Mouse (Mus musculus) forebrain, embryonic 11.5 days (tissue): ENCODE results near the gene St3gal4. TPM values are rescaled to one million over a fixed set of nuclear protein-coding genes. Genes with fewer than 3 reads are reported as not detected.

Experiments
- ATAC-seq: fragments of 200-750 bp; cut with Nextera tagmentation; replicated peaks from 2 replicates; pipeline ENCODE4 v1.8.0; 2017; ENCODE audit warnings: moderate TSS enrichment; ENCODE audit not compliant: low FRiP score
- DNase-seq: peaks from one replicate; pipeline ENCODE4 v3.0.0-alpha.2; 2017; ENCODE audit warnings: low spot score
- H3K27ac ChIP-seq: fragments of 300-500 bp; sonication (generic); 2 replicates; pipeline ENCODE4 v1.5.1; 2014; ENCODE audit warnings: low read depth, low read length
- H3K27me3 ChIP-seq: fragments of 300-500 bp; sonication (generic); 2 replicates; pipeline ENCODE4 v1.6.1; 2014; ENCODE audit warnings: mild to moderate bottlenecking, low read length, mixed read lengths; ENCODE audit not compliant: control insufficient read depth, insufficient read depth
- H3K36me3 ChIP-seq: fragments of 300-500 bp; sonication (generic); 2 replicates; pipeline ENCODE4 v1.6.1; 2014; ENCODE audit warnings: mild to moderate bottlenecking, low read length, moderate library complexity, mixed read lengths; ENCODE audit not compliant: control insufficient read depth, insufficient read depth
- H3K4me1 ChIP-seq: fragments of 300-500 bp; sonication (generic); replicated peaks from 2 replicates; pipeline ENCODE4 v1.6.1; 2014; ENCODE audit warnings: low read length, mixed read lengths; ENCODE audit not compliant: control insufficient read depth, insufficient read depth
- H3K4me2 ChIP-seq: fragments of 300-500 bp; sonication (generic); 2 replicates; pipeline ENCODE4 v1.6.1; 2014; ENCODE audit warnings: low read depth, mild to moderate bottlenecking, low read length, moderate library complexity, mixed read lengths; ENCODE audit not compliant: severe bottlenecking
- H3K4me3 ChIP-seq: fragments of 300-500 bp; sonication (generic); 2 replicates; pipeline ENCODE4 v1.5.1; 2014; ENCODE audit warnings: low read depth, low read length
- H3K9ac ChIP-seq: fragments of 300-500 bp; sonication (generic); 2 replicates; pipeline ENCODE4 v1.6.1; 2014; ENCODE audit warnings: low read length
- H3K9me3 ChIP-seq: fragments of 300-500 bp; sonication (generic); 2 replicates; pipeline ENCODE4 v1.6.1; 2016; ENCODE audit warnings: low read length, mixed read lengths; ENCODE audit not compliant: control insufficient read depth
- WGBS: fragments of 180-500 bp; shearing (Covaris S2); extraction: QIAGEN DNeasy Blood & Tissue Kit; methylation state at CpG from one replicate; pipeline ENCODE4 v1.1.7; 2014; 5-methylcytosine and 5-hydroxymethylcytosine counted together
- polyA plus RNA-seq: library from polyadenylated mRNA; unstranded; fragments of >200 nt; fragmentation: Nextera tagmentation; extraction: Ambion mirVana; gene quantifications from 2 replicates; pipeline ENCODE4 v1.2.1, GENCODE M21; 2014

The St3gal4 gene
- polyA plus RNA-seq, 1 experiment from 2014 or later, result 14.4 TPM

- no peak overlapping the region for H3K4me3 ChIP-seq
- DNase-seq (no peak), ATAC-seq (no peak)
- 93% methylated on average over 4 of the region's 4 CpGs for WGBS
- no peaks in the 10 kb centered on the region for H3K4me1 ChIP-seq
- no peak overlapping the region for H3K27ac ChIP-seq
- no peaks in the 10 kb centered on the region for H3K9me3 ChIP-seq
- no peak overlapping the region for H3K9ac ChIP-seq
- H3K27me3 ChIP-seq, result no peaks in the 10 kb centered on the region
- H3K36me3 ChIP-seq, result no peaks in the 10 kb centered on the region; the same call in 1 of the 2 replicates
- H3K4me2 ChIP-seq, result no peak overlapping the region
Observed at GRCm38 (mm10) chr9:35052671-35053070, 66.4 kb downstream of the St3gal4 start.

- H3K4me1 ChIP-seq, result no peaks in the 10 kb centered on the region
- H3K4me3 ChIP-seq, result no peak overlapping the region
- ATAC-seq, result no peak
- no peak overlapping the region for H3K9ac ChIP-seq
- no peak overlapping the region for H3K27ac ChIP-seq
- no peaks in the 10 kb centered on the region for H3K27me3 ChIP-seq
- no peaks in the 10 kb centered on the region for H3K9me3 ChIP-seq
- no peak overlapping the region for H3K4me2 ChIP-seq
- DNase-seq, result no peak
- WGBS, result 95% methylated on average over 4 of the region's 4 CpGs
- H3K36me3 ChIP-seq, result no peaks in the 10 kb centered on the region; the same call in 1 of the 2 replicates
Observed at GRCm38 (mm10) chr9:35051666-35052065, 67.4 kb downstream of the St3gal4 start.

GRCm38 (mm10) chr9:35050701-35051454, 68.2 kb downstream of the St3gal4 start:
- no peak overlapping the region for H3K27ac ChIP-seq
- H3K4me2 ChIP-seq, result no peak overlapping the region
- DNase-seq, result no peak
- H3K27me3 ChIP-seq, result no peaks in the 10 kb centered on the region
- no peak for ATAC-seq
- H3K4me3 ChIP-seq, result no peak overlapping the region
- no peaks in the 10 kb centered on the region for H3K9me3 ChIP-seq
- H3K9ac ChIP-seq, result no peak overlapping the region
- H3K36me3 ChIP-seq, result no peaks in the 10 kb centered on the region; the same call in 1 of the 2 replicates
- H3K4me1 ChIP-seq, result no peaks in the 10 kb centered on the region
- WGBS, result 95% methylated on average over 6 of the region's 6 CpGs

- WGBS, result 80% methylated on average over 3 of the region's 3 CpGs
- Histone ChIP-seq H3K4me3 (no peak overlapping the region), H3K9ac (no peak overlapping the region), H3K4me1 (0 out of 2 replicates have a peak, but pooled peaks cover 2% of the 10 kb centered on the region), H3K36me3 (no peaks in the 10 kb centered on the region; the same call in 1 of the 2 replicates), H3K27ac (no peak overlapping the region), H3K27me3 (no peaks in the 10 kb centered on the region), H3K4me2 (no peak overlapping the region), H3K9me3 (no peaks in the 10 kb centered on the region)
- ATAC-seq, result no peak
- DNase-seq, result no peak
Observed at GRCm38 (mm10) chr9:35049891-35050527, 69.1 kb downstream of the St3gal4 start.

GRCm38 (mm10) chr9:35048449-35048848, 70.6 kb downstream of the St3gal4 start:
- no peaks in the 10 kb centered on the region for H3K9me3 ChIP-seq
- no peak overlapping the region for H3K4me3 ChIP-seq
- H3K27me3 ChIP-seq, result no peaks in the 10 kb centered on the region
- no peak overlapping the region for H3K27ac ChIP-seq
- no peaks in the 10 kb centered on the region; the same call in 1 of the 2 replicates for H3K36me3 ChIP-seq
- H3K4me1 ChIP-seq, result peaks cover 14% of the 10 kb centered on the region; the same call in 1 of the 2 replicates
- no peak overlapping the region for H3K9ac ChIP-seq
- DNase-seq (no peak), ATAC-seq (no peak)
- no peak overlapping the region for H3K4me2 ChIP-seq
- WGBS, result 91% methylated on average over 6 of the region's 6 CpGs

- ATAC-seq (no peak), DNase-seq (no peak)
- H3K4me3 ChIP-seq, result no peak overlapping the region
- no peak overlapping the region for H3K27ac ChIP-seq
- no peaks in the 10 kb centered on the region for H3K9me3 ChIP-seq
- H3K27me3 ChIP-seq, result no peaks in the 10 kb centered on the region
- peaks cover 14% of the 10 kb centered on the region; the same call in 1 of the 2 replicates for H3K4me1 ChIP-seq
- H3K4me2 ChIP-seq, result no peak overlapping the region
- 80% methylated on average over 2 of the region's 2 CpGs for WGBS
- no peaks in the 10 kb centered on the region; the same call in 1 of the 2 replicates for H3K36me3 ChIP-seq
- H3K9ac ChIP-seq, result no peak overlapping the region
Observed at GRCm38 (mm10) chr9:35045756-35046155, 73.3 kb downstream of the St3gal4 start.

- 71% methylated on average over 11 of the region's 11 CpGs for WGBS
- Histone ChIP-seq H3K27ac (no peak overlapping the region), H3K9ac (no peak overlapping the region), H3K4me3 (no peak overlapping the region), H3K9me3 (no peaks in the 10 kb centered on the region), H3K4me2 (no peak overlapping the region), H3K4me1 (peaks cover 14% of the 10 kb centered on the region; the same call in 1 of the 2 replicates), H3K36me3 (no peaks in the 10 kb centered on the region; the same call in 1 of the 2 replicates), H3K27me3 (no peaks in the 10 kb centered on the region)
- ATAC-seq (0 out of 2 replicates have a peak, but pooled peaks have one; percentile 18), DNase-seq (no peak)
Observed at GRCm38 (mm10) chr9:35045031-35045531, 74.0 kb downstream of the St3gal4 start.

- 9% methylated on average over 15 of the region's 15 CpGs for WGBS
- peaks cover 14% of the 10 kb centered on the region; the same call in 1 of the 2 replicates for H3K4me1 ChIP-seq
- H3K9ac ChIP-seq, result peak overlapping the region; percentile 4; the same call in 1 of the 2 replicates
- ATAC-seq, result peak; percentile 66
- no peaks in the 10 kb centered on the region for H3K9me3 ChIP-seq
- DNase-seq, result peak; percentile 79
- no peaks in the 10 kb centered on the region; the same call in 1 of the 2 replicates for H3K36me3 ChIP-seq
- H3K27me3 ChIP-seq, result no peaks in the 10 kb centered on the region
- no peak overlapping the region for H3K4me2 ChIP-seq
- no peak overlapping the region for H3K4me3 ChIP-seq
- no peak overlapping the region for H3K27ac ChIP-seq
Observed at GRCm38 (mm10) chr9:35044458-35044857, 74.6 kb downstream of the St3gal4 start.
